Mouse (Mus musculus) limb, embryonic 12.5 days (tissue): ENCODE results near the gene Farp1. TPM values are rescaled to one million over a fixed set of nuclear protein-coding genes. Genes with fewer than 3 reads are reported as not detected.
A peak's percentile ranks its signal among the peaks of the same experiment; 100 is the strongest.

Experiments used
- ATAC-seq: fragments of 200-750 bp; cut with Nextera tagmentation; 2 replicates; pipeline ENCODE4 v1.8.0; 2017; ENCODE audit warnings: low read depth, moderate TSS enrichment; ENCODE audit not compliant: insufficient number of reproducible peaks, insufficient read depth, low FRiP score, low TSS enrichment
- H3K27ac ChIP-seq: fragments of 300-500 bp; sonication (generic); 2 replicates; pipeline ENCODE4 v1.5.1; 2016; ENCODE audit warnings: mild to moderate bottlenecking, moderate library complexity
- H3K27me3 ChIP-seq: fragments of 300-500 bp; sonication (generic); 2 replicates; pipeline ENCODE4 v1.6.1; 2016; ENCODE audit warnings: mild to moderate bottlenecking, moderate library complexity
- H3K36me3 ChIP-seq: fragments of 300-500 bp; sonication (generic); 2 replicates; pipeline ENCODE4 v1.6.1; 2016; ENCODE audit warnings: mild to moderate bottlenecking, moderate library complexity
- H3K4me1 ChIP-seq: fragments of 300-500 bp; sonication (generic); replicated peaks from 2 replicates; pipeline ENCODE4 v1.6.1; 2016
- H3K4me2 ChIP-seq: fragments of 300-500 bp; sonication (generic); 2 replicates; pipeline ENCODE4 v1.6.1; 2016; ENCODE audit warnings: mild to moderate bottlenecking, moderate library complexity
- H3K4me3 ChIP-seq: fragments of 300-500 bp; sonication (generic); replicated peaks from 2 replicates; pipeline ENCODE4 v1.5.1; 2016; ENCODE audit warnings: mild to moderate bottlenecking
- H3K9ac ChIP-seq: fragments of 300-500 bp; sonication (generic); replicated peaks from 2 replicates; pipeline ENCODE4 v1.6.1; 2016; ENCODE audit warnings: mild to moderate bottlenecking, moderate library complexity
- H3K9me3 ChIP-seq: fragments of 300-500 bp; sonication (generic); 2 replicates; pipeline ENCODE4 v1.6.1; 2016; ENCODE audit warnings: mild to moderate bottlenecking, moderate library complexity
- WGBS: fragments of 180-500 bp; shearing (Covaris S2); methylation state at CpG from one replicate; pipeline ENCODE4 v1.1.7; 2016; 5-methylcytosine and 5-hydroxymethylcytosine counted together
- polyA plus RNA-seq: library from polyadenylated mRNA; unstranded; fragments of >200 nt; fragmentation: Nextera tagmentation; extraction: Ambion mirVana; gene quantifications from 2 replicates; pipeline ENCODE4 v1.2.1, GENCODE M21; 2016

Gene Farp1
- polyA plus RNA-seq, 1 experiment from 2014 or later = 58.2 TPM

DNA sequence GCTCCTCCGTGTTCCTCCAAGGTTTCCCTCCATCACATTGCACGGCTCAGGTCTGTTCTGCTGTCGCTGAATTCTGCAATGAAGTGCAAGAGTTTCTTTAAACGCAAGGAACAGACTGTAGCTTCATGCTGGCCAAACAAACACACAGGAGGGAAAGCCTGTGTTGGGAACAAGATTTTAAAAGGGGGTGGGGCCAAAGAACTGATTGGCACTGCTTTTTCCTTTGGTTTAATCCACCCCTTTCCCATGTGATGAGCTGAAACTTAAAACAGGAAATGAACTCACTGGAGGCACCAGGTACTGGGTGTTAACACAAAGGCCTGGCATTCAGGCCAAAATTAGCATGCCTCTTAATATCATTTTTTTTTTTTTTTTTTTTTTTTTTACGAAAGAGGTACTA, 213.3 kb downstream of the Farp1 start:
- Histone ChIP-seq H3K9me3 (no peaks in the 10 kb centered on the region), H3K9ac (no peak overlapping the region), H3K4me1 (peaks cover 52% of the 10 kb centered on the region), H3K27me3 (no peaks in the 10 kb centered on the region), H3K4me2 (no peak overlapping the region), H3K4me3 (no peak overlapping the region), H3K36me3 (peaks cover 61% of the 10 kb centered on the region), H3K27ac (peak overlapping the region; percentile 91)
- ATAC-seq = no peak; the same call in 1 of the 2 replicates
- WGBS = 69% methylated on average over 5 of the region's 5 CpGs

DNA sequence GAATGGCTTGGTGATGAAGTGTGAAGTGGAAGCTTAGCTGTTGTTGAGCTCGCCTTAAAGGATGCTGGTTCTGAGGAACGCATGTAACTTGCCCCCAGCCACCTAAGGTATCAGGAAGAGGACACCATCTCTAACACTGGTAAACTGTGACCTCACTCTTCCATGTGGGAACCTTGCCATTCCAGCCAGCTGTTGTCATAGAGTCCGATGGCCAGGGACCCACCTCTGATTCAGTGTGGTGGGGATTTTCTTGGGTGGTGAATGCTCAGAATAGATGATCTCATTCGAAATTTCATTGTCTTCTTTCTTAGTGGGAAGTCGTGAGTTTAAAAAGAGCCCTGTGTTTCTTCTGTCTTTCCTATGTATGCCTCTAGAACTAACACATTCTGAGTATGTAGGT, 216.1 kb downstream of the Farp1 start:
- H3K27me3 ChIP-seq = no peaks in the 10 kb centered on the region
- H3K36me3 ChIP-seq = peaks cover 64% of the 10 kb centered on the region
- peaks cover 33% of the 10 kb centered on the region for H3K4me1 ChIP-seq
- H3K27ac ChIP-seq = no peak overlapping the region
- H3K4me2 ChIP-seq = no peak overlapping the region
- H3K9me3 ChIP-seq = no peaks in the 10 kb centered on the region
- no peak overlapping the region for H3K4me3 ChIP-seq
- H3K9ac ChIP-seq = no peak overlapping the region
- ATAC-seq = no peak
- WGBS = 91% methylated on average over 5 of the region's 5 CpGs

DNA sequence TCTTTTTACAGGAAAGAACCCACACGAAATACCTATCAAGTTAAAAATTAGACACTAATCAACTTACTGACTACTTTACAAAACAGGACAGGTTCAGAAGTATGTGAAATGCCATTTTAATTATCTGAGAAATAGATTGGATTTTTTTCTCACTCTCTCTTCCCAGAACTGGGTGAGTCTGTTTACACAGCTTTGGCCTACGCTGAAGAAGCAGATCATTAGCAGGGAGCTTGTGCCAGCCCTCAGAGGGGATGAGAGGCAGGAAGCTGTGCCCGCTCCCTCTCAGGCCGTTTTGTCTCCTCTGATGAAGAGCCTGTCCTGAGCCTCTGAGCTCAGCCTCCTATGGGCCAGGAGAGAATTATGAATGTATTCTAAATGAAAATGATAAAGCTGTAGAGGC, 216.7 kb downstream of the Farp1 start:
- ATAC-seq = no peak
- no peak overlapping the region for H3K4me3 ChIP-seq
- H3K4me1 ChIP-seq = peaks cover 27% of the 10 kb centered on the region
- no peak overlapping the region for H3K4me2 ChIP-seq
- H3K9me3 ChIP-seq = no peaks in the 10 kb centered on the region
- no peaks in the 10 kb centered on the region for H3K27me3 ChIP-seq
- WGBS = 76% methylated on average over 4 of the region's 4 CpGs
- H3K36me3 ChIP-seq = peaks cover 68% of the 10 kb centered on the region
- no peak overlapping the region for H3K27ac ChIP-seq
- no peak overlapping the region for H3K9ac ChIP-seq

DNA sequence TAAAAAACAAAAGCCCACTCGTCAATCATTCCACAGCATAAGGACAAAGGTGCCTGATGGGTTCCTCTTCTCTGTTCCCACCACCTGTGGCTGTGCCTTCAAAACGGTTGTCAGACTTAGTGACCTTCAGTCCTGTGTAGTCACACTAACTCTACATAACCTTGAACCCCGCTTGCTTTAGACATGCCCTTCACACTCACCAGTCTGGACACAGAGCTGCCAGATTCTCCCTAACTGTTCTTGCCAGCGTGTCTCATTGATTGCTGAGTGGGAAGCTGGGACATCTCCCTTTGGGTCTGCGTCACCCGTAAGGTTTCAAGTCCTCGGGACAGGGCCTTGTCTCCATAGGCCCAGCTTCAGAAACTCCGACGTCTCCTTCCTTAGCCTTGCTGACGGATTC, 217.5 kb downstream of the Farp1 start:
- H3K9ac ChIP-seq = no peak overlapping the region
- no peak overlapping the region for H3K4me2 ChIP-seq
- no peaks in the 10 kb centered on the region for H3K27me3 ChIP-seq
- no peak overlapping the region for H3K27ac ChIP-seq
- peaks cover 19% of the 10 kb centered on the region for H3K4me1 ChIP-seq
- 91% methylated on average over 10 of the region's 10 CpGs for WGBS
- H3K36me3 ChIP-seq = peaks cover 76% of the 10 kb centered on the region
- ATAC-seq = no peak
- no peaks in the 10 kb centered on the region for H3K9me3 ChIP-seq
- H3K4me3 ChIP-seq = no peak overlapping the region

DNA sequence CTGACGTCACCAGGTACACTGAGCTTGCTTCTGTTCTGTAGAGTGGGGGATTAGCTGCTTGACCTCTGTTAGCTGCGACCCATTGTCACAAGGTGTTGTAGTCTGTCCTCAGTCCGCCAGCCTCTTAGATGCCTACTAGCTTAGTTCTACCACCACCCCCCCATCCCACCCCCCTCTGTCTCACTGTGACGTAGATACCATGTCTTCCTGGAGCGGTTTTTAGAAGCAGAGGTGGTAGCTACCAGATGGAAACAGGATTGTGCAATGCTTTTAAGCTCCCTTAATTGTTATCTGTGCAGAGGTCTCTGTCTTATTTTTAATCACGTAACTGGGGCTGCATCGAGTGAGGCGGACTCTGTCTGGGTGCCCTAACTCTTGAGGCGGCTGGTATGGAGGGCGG, 219.9 kb downstream of the Farp1 start:
- Histone ChIP-seq H3K27ac (no peak overlapping the region), H3K4me1 (no peaks in the 10 kb centered on the region), H3K9ac (no peak overlapping the region), H3K27me3 (no peaks in the 10 kb centered on the region), H3K36me3 (peaks cover 88% of the 10 kb centered on the region), H3K4me2 (no peak overlapping the region), H3K9me3 (no peaks in the 10 kb centered on the region), H3K4me3 (no peak overlapping the region)
- WGBS = 93% methylated on average over 10 of the region's 10 CpGs
- ATAC-seq = no peak

DNA sequence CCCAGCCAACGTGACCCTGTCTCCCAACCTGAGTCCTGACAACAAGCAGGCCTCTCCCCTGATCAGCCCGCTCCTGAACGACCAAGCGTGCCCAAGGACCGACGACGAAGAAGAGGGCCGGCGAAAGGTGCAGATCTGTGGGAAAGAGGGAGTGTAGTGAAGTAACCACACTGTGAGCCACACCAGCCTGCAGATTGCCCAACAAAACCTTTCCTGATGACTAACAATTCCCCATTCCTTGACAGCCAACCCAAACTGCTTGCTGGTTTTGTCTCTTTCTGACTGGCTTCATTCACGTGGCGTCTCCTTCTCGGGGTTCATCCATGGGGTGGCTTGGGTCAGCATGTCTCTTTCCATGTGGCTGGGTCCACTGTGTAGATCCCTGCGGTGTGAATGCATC, 220.5 kb downstream of the Farp1 start:
- ATAC-seq = no peak
- Histone ChIP-seq H3K27me3 (no peaks in the 10 kb centered on the region), H3K9ac (no peak overlapping the region), H3K4me2 (no peak overlapping the region), H3K9me3 (no peaks in the 10 kb centered on the region), H3K4me3 (no peak overlapping the region), H3K36me3 (peaks cover 88% of the 10 kb centered on the region), H3K4me1 (no peaks in the 10 kb centered on the region), H3K27ac (no peak overlapping the region)
- 92% methylated on average over 13 of the region's 13 CpGs for WGBS

DNA sequence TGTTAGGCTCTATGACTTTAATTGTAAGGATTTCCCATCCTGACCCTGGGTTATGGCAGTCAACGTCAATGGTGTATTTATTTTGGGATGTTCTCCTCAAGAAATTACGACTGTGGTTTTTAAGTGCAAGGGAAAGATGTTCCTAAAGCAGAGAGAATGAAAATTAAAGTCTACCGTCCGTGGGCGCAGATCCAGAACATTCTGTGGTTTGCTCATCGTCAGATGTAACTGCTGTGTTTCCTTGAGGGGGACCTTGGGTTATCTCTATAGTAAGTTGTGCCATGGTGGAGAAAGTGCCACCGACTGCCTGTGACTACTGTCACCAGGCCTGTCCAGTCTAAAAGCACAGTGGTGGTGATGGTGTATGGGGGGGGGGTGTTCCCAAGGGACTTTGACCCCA, 221.9 kb downstream of the Farp1 start:
- H3K36me3 ChIP-seq = peaks cover 92% of the 10 kb centered on the region
- no peak for ATAC-seq
- WGBS = 95% methylated on average over 7 of the region's 7 CpGs
- H3K4me3 ChIP-seq = no peak overlapping the region
- H3K27me3 ChIP-seq = no peaks in the 10 kb centered on the region
- no peaks in the 10 kb centered on the region for H3K4me1 ChIP-seq
- no peak overlapping the region for H3K27ac ChIP-seq
- H3K4me2 ChIP-seq = no peak overlapping the region
- H3K9me3 ChIP-seq = no peaks in the 10 kb centered on the region
- no peak overlapping the region for H3K9ac ChIP-seq

DNA sequence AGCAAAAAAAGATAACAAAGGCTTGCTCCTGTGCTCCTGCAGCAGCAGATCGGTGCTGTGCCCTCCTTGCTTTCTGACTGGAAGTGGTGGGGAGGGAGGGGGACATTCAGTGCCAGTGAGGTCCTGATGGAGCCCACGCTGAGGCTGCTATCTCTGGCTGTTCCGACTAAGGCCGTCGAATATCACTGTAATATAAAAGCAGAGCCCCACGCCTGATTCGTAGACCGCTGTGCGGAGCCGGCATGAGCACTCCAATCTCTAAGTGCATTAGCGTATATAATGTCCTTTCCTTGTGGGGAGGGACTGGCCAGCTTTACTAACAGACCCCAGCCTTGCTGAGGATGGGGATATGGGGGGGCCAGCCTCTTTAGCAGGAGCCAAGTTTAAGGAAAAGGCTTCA, 224.3 kb downstream of the Farp1 start:
- H3K9me3 ChIP-seq = no peaks in the 10 kb centered on the region
- no peak overlapping the region for H3K4me2 ChIP-seq
- H3K36me3 ChIP-seq = peaks cover 94% of the 10 kb centered on the region
- ATAC-seq = no peak
- H3K27ac ChIP-seq = 0 out of 2 replicates have a peak overlapping the region, but pooled peaks have one; percentile 12
- no peak overlapping the region for H3K9ac ChIP-seq
- WGBS = 90% methylated on average over 11 of the region's 11 CpGs
- no peaks in the 10 kb centered on the region for H3K27me3 ChIP-seq
- H3K4me3 ChIP-seq = no peak overlapping the region
- H3K4me1 ChIP-seq = no peaks in the 10 kb centered on the region

DNA sequence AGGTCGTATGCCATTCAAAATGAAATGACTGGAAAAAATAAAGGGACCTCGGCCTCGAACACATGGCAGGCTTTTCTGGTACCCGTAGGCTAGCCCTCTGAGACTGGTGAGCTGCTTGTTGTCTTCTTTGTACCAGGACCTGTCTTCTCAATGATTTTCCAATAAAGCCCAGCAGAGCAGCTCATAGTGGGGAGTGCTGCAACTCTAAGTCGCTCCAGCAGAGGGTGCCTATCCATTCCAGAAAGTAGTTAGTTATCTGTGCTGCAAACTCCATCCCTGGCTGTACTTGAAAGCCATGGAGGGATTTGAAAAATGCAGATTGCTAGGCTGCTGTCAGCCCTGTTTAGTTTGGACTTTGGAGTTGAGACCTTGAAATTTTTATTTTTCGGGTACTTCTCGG, 224.8 kb downstream of the Farp1 start:
- Histone ChIP-seq H3K9ac (no peak overlapping the region), H3K4me2 (no peak overlapping the region), H3K36me3 (peaks cover 94% of the 10 kb centered on the region), H3K9me3 (no peaks in the 10 kb centered on the region), H3K4me1 (no peaks in the 10 kb centered on the region), H3K27me3 (no peaks in the 10 kb centered on the region), H3K27ac (0 out of 2 replicates have a peak overlapping the region, but pooled peaks have one; percentile 12), H3K4me3 (no peak overlapping the region)
- 64% methylated on average over 7 of the region's 7 CpGs for WGBS
- no peak for ATAC-seq

DNA sequence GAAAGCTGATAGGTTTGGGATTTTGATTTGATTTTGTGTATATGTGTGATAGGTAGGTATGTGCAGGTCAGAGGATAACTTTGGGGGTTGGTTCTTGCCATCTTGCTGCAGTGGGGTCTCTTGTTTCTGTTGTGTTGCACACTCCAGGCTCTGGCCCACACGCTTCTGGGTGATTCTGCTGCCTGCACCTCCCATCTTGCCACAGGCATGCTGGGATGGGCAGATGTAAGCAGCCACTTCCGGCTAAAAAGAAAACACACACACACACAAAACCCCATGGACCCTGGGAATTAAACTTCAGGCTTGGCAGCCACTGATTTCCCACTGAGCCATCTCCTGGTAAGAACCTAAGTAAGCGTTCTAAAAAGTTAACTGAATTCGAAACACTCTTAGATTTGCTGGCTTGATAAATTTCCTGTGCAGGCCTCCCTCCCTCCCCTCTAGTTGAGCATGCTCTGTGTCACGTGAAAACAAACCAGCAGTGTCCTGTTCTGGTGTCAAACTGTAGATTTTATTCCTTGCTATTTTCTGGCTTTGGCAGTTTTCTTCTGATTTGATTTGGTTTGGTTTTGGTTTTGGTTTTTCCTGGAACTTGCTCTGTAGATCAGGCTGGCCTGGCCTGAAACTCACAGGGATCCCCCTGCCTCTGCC, 226.4 kb downstream of the Farp1 start:
- no peak for ATAC-seq
- Histone ChIP-seq H3K27me3 (no peaks in the 10 kb centered on the region), H3K4me3 (no peak overlapping the region), H3K4me2 (no peak overlapping the region), H3K4me1 (no peaks in the 10 kb centered on the region), H3K27ac (no peak overlapping the region), H3K9me3 (no peaks in the 10 kb centered on the region), H3K36me3 (peaks cover 97% of the 10 kb centered on the region), H3K9ac (no peak overlapping the region)
- 85% methylated on average over 5 of the region's 5 CpGs for WGBS

DNA sequence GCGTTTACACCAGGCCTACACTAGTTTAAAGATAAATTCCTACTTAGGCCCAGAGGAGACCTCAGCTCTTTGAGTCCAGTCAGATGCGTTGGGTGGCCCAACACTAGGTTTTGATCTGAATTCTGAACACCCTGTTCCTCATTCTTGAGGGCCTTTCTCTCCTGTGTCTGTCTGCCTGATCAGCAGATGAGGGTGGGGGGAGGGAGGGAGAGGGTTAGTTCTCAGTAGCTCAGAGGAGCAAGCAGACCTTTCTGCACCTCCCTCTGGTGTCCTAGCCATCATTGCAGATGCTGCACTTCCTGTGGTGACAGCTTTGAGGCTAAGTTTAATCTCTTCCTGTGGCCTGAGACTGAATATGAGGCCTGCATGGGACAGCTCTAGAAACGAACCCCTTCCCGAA, 227.6 kb downstream of the Farp1 start:
- H3K9ac ChIP-seq = no peak overlapping the region
- WGBS = 75% methylated on average over 4 of the region's 4 CpGs
- no peaks in the 10 kb centered on the region for H3K4me1 ChIP-seq
- peaks cover 97% of the 10 kb centered on the region for H3K36me3 ChIP-seq
- H3K27ac ChIP-seq = no peak overlapping the region
- H3K27me3 ChIP-seq = no peaks in the 10 kb centered on the region
- ATAC-seq = no peak
- H3K4me3 ChIP-seq = no peak overlapping the region
- no peaks in the 10 kb centered on the region for H3K9me3 ChIP-seq
- no peak overlapping the region for H3K4me2 ChIP-seq

DNA sequence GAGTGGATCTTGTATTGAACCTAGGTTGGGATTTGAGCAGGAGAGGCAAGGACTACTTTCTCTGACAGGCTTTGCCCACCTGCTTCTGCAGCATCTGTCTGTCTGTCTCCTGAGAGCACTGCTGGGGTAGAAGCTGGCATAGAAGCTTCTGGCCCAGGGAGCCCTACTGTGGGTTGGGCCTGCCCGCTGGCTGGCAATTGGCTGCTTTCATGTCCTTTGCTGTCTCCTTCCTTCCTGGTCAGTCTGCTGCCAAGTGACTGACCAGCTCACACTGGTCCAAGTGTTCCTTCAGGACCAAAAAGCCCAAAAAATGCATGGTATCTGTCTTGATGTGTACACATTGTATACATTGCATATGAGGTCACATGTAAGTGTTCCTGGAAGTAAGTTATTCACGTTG, 228.9 kb downstream of the Farp1 start:
- no peaks in the 10 kb centered on the region for H3K9me3 ChIP-seq
- no peak overlapping the region for H3K4me3 ChIP-seq
- H3K27me3 ChIP-seq = no peaks in the 10 kb centered on the region
- 91% methylated on average over 2 of the region's 2 CpGs for WGBS
- no peak overlapping the region for H3K27ac ChIP-seq
- no peak overlapping the region for H3K4me2 ChIP-seq
- no peaks in the 10 kb centered on the region for H3K4me1 ChIP-seq
- no peak overlapping the region for H3K9ac ChIP-seq
- H3K36me3 ChIP-seq = peaks cover 97% of the 10 kb centered on the region
- no peak for ATAC-seq
